Mouse (Mus musculus) mature B cell (primary cell): ENCODE measurements around the gene Olfr1381.
"Not testable (repeated sequence)": the region's sequence is repeated elsewhere in the genome, so short reads cannot be mapped to it uniquely, and the experiment has no call there.

Source experiments
- in situ Hi-C: fragments of 300-500 bp; cut with MboI; formaldehyde crosslinking; loops from 2 replicates; pipeline ENCODE4 v1.14.3; 2019

Olfr1381 gene

DNA sequence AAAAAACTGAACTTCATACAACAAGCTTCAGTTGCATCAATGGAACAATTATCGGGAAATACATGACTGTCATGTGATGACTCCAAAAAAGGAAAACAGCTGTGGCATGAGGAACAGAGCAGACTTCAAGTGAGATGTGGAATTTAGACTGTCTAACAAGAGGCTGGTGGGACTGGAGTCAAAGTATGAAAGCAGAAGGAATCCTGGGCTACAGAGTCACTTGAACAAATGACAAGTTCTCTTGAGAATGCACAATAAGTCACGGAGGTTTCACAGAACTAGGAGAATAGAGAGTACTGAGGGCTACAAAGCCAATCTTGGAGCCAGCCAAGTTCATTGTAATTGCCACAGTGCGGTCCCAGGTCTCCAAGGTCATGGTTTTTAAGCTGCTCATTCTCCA lies at the start of gene Olfr1381:
Gene Olfr1381, plus strand, starts transcription at position 301 of the 400 bp plus-strand sequence.
- in situ Hi-C loops: not testable (repeated sequence)

DNA sequence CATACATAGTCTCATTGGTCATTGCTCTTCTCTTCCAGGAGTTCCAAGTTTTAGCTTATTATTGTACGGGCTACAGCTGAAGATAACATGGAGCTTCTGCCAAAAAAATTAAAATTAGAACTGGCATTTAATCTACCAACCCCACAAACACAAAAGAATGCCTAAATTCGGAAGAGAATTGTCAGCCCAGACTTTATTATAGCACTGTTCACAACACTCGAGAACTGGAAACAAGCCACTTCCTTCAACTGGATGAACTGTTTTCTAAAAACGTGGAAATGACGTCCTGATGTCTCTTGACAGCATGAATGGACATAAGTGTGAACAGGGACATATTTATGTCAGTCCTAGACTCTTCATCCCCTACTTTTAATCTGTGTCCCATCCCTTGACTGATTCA lies 25.2 kb upstream of the Olfr1381 start:
- in situ Hi-C loops: no loop called here

DNA sequence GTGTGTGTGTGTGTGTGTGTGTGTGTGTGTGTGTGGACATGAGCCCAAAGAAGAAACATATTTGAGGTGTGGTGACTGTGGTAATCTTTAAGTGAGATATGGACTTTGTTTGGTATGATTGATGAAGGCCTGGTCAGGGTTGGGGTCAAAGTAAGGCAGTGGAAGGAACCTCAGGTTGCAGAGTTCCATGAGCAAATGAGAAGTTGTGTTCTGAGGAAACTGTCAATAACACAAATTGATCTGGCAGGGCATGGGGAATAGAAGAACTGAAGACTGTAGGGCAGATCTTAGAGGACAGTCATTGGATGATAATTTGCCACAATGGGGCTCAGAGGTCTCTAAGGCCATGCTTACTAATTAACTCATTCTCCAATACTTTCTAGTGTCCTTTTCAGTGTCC lies 23.9 kb upstream of the Olfr1381 start, which contains the start of gene Olfr1383:
Gene Olfr1383, plus strand, starts transcription at position 301 of the 400 bp plus-strand sequence.
- in situ Hi-C loops: no loop called here

DNA sequence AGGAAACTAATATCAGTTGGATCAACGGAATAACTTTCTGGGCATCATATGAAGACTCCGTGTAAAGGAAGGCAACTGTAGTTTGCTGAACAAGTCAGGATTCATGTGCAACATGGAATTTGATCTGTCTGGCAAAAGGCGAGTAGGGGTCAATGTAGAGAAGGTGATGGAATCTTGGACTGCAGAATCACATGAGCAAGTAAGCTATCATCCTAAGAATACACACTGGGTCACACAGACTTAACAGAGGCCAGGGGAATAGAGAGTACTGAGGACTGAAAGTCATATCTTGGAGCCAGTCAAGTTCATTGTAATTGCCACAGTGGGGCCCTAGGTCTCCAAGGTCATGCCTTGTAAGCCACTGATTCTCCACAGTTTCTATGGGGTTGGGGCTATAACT lies 15.3 kb upstream of the Olfr1381 start, which contains the start of gene Olfr1382:
Gene Olfr1382, plus strand, starts transcription at position 301 of the 400 bp plus-strand sequence.
- in situ Hi-C loops: no loop called here

DNA sequence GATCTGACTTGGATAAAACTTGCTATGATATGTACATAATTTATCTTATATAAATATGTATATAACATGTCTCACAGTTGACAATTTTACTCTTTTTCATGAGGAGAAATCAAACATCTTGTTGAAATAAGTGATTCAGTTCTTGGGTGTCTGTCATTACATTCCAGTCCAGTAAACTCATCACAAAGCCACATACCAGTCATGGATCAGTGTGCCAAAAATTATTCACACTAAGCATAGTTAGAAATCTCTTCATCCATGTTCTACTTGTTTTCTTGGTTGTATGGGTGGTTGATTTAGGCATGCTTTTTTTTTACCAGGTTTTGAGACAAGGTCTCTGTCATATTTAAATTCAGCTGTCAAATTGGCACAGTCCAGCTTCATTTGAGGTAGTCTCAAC lies 10.5 kb upstream of the Olfr1381 start:
- in situ Hi-C loops: no loop called here

DNA sequence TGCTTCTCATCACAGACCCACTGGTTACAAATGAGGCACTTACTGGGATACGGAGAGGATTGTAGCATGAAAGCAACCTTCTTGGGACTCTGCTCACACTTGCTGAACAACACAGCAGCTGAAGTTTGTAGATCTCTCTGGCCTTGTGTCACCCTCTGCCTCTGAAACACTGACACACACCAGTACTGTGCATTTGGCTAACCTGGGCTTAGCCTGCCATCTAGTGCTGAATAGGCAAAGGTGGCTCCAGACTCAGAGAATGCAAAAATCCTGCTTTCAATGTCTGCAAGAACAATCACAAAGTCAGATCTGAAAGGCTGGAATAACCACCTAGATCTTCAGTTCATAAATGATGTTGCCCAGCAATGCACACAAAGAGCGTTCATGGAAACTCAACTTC lies 6.6 kb upstream of the Olfr1381 start:
- in situ Hi-C loops: not testable (repeated sequence)

DNA sequence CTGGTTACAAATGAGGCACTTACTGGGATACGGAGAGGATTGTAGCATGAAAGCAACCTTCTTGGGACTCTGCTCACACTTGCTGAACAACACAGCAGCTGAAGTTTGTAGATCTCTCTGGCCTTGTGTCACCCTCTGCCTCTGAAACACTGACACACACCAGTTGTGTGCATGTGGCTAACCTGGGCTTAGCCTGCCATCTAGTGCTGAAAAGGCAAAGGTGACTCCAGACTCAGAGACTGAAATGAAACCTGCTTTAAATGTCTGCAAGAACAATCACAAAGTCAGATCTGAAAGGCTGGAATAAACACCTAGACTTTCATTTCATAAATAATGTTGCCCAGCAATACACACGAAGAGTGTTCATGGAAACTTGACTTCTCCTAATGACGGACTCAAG lies 10.8 kb downstream of the Olfr1381 start:
- in situ Hi-C loops: not testable (repeated sequence)

DNA sequence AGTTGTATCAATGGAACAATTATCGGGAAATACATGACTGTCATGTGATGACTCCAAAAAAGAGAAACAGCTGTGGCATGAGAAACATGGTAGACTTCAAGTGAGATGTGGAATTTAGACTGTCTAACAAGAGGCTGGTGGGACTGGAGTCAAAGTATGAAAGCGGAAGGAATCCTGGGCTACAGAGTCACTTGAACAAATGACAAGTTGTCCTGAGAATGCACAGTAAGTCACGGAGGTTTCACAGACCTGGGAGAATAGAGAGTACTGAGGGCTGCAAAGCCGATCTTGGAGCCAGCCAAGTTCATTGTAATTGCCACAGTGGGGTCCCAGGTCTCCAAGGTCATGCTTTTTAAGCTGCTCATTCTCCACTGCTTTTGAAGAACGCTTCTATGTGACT lies 13.3 kb downstream of the Olfr1381 start, which contains the start of gene Olfr1380:
Gene Olfr1380, plus strand, starts transcription at position 301 of the 400 bp plus-strand sequence.
- in situ Hi-C loops: not testable (repeated sequence)

DNA sequence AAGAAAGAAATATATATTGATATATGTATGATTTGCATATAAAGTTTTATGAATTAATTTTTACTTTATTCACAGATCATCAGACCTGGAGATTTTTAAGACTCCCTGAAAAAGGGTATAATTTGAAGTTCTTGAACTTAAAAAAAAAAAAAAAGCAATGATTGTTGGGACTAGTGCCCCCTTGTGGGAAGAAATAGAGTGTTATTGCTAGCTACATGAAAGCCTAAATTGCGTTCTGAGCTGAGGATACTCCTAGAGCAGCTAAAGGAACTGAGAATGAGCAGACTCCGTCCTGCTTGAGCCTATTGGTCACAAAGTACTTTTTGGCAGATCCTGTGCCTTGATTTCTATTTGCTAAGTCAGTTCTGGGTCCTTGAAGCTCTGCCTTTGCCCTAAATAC lies 31.8 kb downstream of the Olfr1381 start:
- in situ Hi-C loops: not testable (repeated sequence)

DNA sequence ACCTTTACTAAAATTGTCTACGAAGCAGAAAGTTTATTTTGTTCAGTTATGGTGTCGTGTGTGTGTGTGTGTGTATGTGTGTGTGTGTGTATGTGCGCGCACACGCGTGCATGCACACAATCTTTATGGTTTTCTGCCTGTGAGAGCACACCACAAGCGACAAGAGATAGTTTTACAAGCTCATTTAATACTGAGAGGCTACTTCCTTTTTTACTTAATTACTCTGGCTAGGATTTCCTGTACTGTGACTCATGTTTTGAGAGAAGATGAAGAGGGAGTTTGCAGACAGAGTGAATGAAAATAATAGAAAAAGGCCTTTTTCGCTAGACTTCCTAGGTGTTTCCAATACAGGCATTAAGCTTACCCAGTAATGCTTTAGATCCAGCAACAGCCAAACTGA lies 37.2 kb downstream of the Olfr1381 start:
- in situ Hi-C loops: not testable (repeated sequence)

DNA sequence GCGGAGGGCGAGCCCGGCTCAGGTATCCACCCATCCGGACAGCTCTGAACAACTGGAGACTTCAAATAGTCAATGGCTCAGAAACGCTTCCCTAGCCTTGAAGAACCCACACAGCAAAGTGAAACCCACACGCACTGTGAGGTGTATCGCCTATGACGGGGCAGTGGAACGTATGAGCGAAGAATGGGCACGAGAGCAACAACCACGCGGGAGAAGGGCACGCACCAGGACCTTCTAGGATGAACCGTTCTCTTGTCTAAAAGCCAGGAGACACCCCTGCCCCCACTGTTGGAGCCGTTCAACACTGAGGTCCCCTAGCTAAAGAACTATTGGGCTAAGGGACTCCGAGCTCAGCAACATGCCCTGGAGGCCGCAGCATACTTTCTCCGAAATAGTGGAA lies 47.0 kb downstream of the Olfr1381 start:
- in situ Hi-C loops: no loop called here

DNA sequence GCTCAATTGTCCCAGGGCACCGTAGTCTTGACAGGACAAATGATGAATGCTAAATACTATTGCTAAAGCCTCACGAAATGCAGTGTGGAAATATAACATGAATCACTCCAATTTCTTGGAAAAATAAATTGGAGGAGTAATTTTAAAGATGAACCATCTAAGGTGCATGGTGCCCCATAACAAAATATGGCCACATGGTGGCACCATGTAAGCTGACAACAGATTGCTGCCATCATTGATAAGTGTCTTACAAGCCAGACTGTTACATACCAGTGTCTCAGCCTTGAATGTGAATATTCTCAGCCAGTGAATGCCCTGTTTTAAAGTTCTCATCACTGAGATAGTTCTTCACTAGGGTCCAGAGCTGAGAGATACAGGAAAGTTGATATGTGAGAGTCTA lies 53.9 kb downstream of the Olfr1381 start:
- in situ Hi-C loops: not testable (repeated sequence)
